Mouse (Mus musculus) hindbrain, embryonic 13.5 days (tissue): Measurements from ENCODE around the gene Rarres1. TPM values are rescaled to one million over a fixed set of nuclear protein-coding genes. Genes with fewer than 3 reads are reported as not detected.

Experiments used
- ATAC-seq: fragments of 200-750 bp; cut with Nextera tagmentation; 2 replicates; pipeline ENCODE4 v1.8.0; 2017; ENCODE audit warnings: moderate TSS enrichment; ENCODE audit not compliant: low FRiP score
- H3K27ac ChIP-seq: fragments of 300-500 bp; sonication (generic); 2 replicates; pipeline ENCODE4 v1.5.1; 2015; ENCODE audit warnings: inconsistent platforms, mild to moderate bottlenecking, moderate library complexity
- H3K27me3 ChIP-seq: fragments of 300-500 bp; sonication (generic); 2 replicates; pipeline ENCODE4 v1.6.1; 2015; ENCODE audit warnings: mild to moderate bottlenecking, inconsistent platforms
- H3K36me3 ChIP-seq: fragments of 300-500 bp; sonication (generic); 2 replicates; pipeline ENCODE4 v1.6.1; 2015; ENCODE audit warnings: mild to moderate bottlenecking, inconsistent platforms
- H3K4me1 ChIP-seq: fragments of 300-500 bp; sonication (generic); replicated peaks from 2 replicates; pipeline ENCODE4 v1.6.1; 2015; ENCODE audit warnings: inconsistent platforms
- H3K4me2 ChIP-seq: fragments of 300-500 bp; sonication (generic); 2 replicates; pipeline ENCODE4 v1.6.1; 2015; ENCODE audit warnings: inconsistent platforms, mild to moderate bottlenecking, moderate library complexity
- H3K4me3 ChIP-seq: fragments of 300-500 bp; sonication (generic); 2 replicates; pipeline ENCODE4 v1.5.1; 2015; ENCODE audit warnings: mild to moderate bottlenecking, inconsistent platforms
- H3K9ac ChIP-seq: fragments of 300-500 bp; sonication (generic); 2 replicates; pipeline ENCODE4 v1.6.1; 2015; ENCODE audit warnings: mild to moderate bottlenecking, inconsistent platforms
- H3K9me3 ChIP-seq: fragments of 300-500 bp; sonication (generic); 2 replicates; pipeline ENCODE4 v1.6.1; 2016; ENCODE audit warnings: inconsistent platforms
- WGBS: fragments of 180-500 bp; shearing (Covaris S2); methylation state at CpG from one replicate; pipeline ENCODE4 v1.1.7; 2015; 5-methylcytosine and 5-hydroxymethylcytosine counted together
- polyA plus RNA-seq: library from polyadenylated mRNA; unstranded; fragments of >200 nt; fragmentation: Nextera tagmentation; extraction: Ambion mirVana; gene quantifications from 2 replicates; pipeline ENCODE4 v1.2.1, GENCODE M21; 2015

Rarres1 gene
- polyA plus RNA-seq, 1 experiment from 2014 or later: 1.3 TPM

DNA sequence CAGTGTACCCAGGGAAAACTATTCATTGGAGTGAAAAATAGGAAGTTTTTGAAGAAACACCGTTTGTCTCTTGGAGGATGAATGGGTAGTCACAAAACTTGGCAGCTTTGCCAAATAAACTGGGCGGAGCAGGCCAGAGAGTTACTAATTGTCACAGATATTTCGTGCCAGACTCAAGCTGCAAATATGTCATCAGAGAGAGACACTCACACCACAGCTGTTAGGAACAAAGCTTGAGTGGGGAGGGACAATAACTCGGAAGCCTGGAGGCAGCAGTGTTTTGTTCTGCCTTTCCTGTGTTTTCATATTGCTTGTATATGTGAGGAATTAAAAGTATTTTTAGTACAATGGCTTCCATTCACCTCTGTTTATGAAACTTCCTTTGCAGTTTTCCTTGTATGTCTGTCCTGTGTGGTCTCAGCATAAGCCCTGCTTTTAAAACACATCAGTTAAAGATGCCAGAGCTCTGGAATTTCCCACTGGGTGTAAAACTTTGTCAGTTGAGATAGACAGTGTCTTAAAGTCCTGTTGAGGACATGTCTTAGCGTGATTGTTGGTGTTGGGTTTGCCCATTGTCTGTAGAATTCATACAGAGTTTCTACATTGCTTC, 64.6 kb downstream of the Rarres1 start:
- ATAC-seq: no peak
- WGBS: 84% methylated on average over 5 of the region's 5 CpGs
- Histone ChIP-seq H3K27ac (no peak overlapping the region), H3K36me3 (peaks cover 76% of the 10 kb centered on the region), H3K9me3 (no peaks in the 10 kb centered on the region), H3K4me2 (no peak overlapping the region), H3K4me3 (no peak overlapping the region), H3K4me1 (no peaks in the 10 kb centered on the region), H3K9ac (no peak overlapping the region), H3K27me3 (no peaks in the 10 kb centered on the region)

DNA sequence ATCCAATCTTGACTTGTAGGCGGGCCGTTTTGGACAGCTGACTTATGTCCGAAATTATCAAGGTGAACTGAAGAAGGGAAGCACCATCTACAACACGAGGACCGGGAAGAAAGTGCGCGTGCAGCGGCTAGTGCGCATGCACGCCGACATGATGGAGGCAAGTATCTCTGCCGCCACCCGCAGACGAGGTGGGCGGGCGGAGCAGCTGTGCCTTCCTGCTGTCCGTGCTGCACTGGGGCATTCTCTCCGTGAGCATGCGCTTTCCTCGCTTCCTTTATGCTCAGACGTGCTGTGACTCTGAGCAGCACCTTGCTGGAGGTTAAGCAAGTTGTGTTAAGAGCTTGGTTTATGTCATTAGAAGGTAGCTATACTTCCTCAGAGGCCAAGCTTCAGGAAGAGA, 65.7 kb downstream of the Rarres1 start:
- no peaks in the 10 kb centered on the region for H3K9me3 ChIP-seq
- ATAC-seq: no peak
- H3K27me3 ChIP-seq: no peaks in the 10 kb centered on the region
- no peak overlapping the region for H3K27ac ChIP-seq
- peaks cover 75% of the 10 kb centered on the region for H3K36me3 ChIP-seq
- H3K9ac ChIP-seq: no peak overlapping the region
- no peak overlapping the region for H3K4me3 ChIP-seq
- no peaks in the 10 kb centered on the region for H3K4me1 ChIP-seq
- H3K4me2 ChIP-seq: no peak overlapping the region
- WGBS: 94% methylated on average over 21 of the region's 21 CpGs

DNA sequence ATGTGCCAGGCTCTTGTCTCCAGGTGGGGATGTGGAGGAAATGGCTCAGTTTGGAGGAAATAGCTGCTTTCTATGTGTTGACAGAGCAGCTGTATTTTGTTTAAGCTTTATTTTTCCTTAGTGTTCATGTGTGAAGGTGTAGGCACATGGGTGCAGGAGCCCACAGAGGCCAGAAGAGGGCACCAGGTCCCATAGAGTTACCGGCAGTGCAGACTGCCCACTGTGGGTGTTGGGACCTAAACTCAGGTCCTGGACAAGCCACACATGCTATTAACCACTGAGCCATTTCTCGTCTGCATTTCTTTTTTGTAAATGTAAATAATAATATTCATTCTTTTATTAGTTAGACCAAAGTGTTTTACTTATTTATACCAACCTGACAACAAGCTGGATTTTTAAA, 68.2 kb downstream of the Rarres1 start:
- WGBS: 96% methylated on average over 2 of the region's 2 CpGs
- no peak overlapping the region for H3K9ac ChIP-seq
- no peaks in the 10 kb centered on the region for H3K27me3 ChIP-seq
- no peaks in the 10 kb centered on the region for H3K9me3 ChIP-seq
- H3K4me2 ChIP-seq: no peak overlapping the region
- peaks cover 72% of the 10 kb centered on the region for H3K36me3 ChIP-seq
- H3K27ac ChIP-seq: no peak overlapping the region
- H3K4me1 ChIP-seq: no peaks in the 10 kb centered on the region
- ATAC-seq: no peak
- no peak overlapping the region for H3K4me3 ChIP-seq

DNA sequence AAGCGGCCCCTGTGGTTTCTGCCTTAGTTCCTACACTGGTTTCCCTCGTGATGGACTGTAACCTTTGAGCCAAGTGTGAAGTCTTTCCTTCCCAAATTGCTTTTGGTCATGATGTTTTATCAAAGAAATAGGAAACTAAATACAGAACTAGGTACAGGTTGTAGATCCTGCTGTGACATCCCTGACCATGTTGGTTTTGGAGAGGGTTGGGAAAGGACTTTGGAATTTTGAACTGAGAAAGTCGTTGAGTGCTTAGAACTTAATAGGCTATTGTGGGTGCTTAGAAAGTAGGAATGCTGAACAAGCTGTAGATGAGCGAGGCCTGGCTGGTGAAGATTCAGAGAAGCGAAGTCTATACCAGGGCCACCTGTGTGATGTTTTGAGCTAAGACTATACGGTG, 81.3 kb downstream of the Rarres1 start:
- Histone ChIP-seq H3K4me2 (no peak overlapping the region), H3K36me3 (peaks cover 67% of the 10 kb centered on the region), H3K27me3 (no peaks in the 10 kb centered on the region), H3K4me1 (peaks cover 10% of the 10 kb centered on the region), H3K9me3 (no peaks in the 10 kb centered on the region), H3K4me3 (no peak overlapping the region), H3K9ac (no peak overlapping the region), H3K27ac (no peak overlapping the region)
- 96% methylated on average over 6 of the region's 6 CpGs for WGBS
- ATAC-seq: no peak

DNA sequence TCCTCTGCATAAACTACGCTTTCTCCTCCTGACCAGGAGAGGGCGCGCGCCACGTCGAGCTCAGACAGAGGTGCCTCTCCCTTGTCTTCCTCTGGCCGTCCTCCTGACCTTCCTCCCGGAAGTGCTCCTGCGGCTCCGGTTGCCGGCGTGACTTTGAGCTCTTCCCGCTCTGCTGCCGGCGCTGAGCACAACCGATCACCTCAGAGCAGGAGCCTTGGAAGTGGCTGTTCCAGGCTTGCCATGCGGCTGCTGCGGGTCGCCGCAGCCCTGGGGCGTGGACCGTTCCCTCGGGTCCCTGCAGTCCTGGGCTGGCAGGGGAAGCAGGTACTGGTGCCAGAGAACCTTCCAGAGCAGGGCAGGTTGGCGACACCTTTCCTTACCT, 85.3 kb downstream of the Rarres1 start, which contains the start of gene Gfm1:
TSS of gene Gfm1 (plus strand) at position 98 of the 382 bp plus-strand sequence.
- peak within 1 kb of the TSS; percentile 90 for H3K4me2 ChIP-seq
- H3K9me3 ChIP-seq: peaks cover 7% of the 10 kb centered on the region; the same call in 1 of the 2 replicates
- H3K36me3 ChIP-seq: peaks cover 31% of the 10 kb centered on the region
- H3K27me3 ChIP-seq: no peaks in the 10 kb centered on the region
- H3K27ac ChIP-seq: no peak within 1 kb of the TSS
- H3K9ac ChIP-seq: peak within 1 kb of the TSS; percentile 92
- ATAC-seq: peak; percentile 98
- WGBS: under 1% methylated on average over 24 of the region's 24 CpGs
- peak within 1 kb of the TSS; percentile 79 for H3K4me3 ChIP-seq
- H3K4me1 ChIP-seq: peaks cover 10% of the 10 kb centered on the region

DNA sequence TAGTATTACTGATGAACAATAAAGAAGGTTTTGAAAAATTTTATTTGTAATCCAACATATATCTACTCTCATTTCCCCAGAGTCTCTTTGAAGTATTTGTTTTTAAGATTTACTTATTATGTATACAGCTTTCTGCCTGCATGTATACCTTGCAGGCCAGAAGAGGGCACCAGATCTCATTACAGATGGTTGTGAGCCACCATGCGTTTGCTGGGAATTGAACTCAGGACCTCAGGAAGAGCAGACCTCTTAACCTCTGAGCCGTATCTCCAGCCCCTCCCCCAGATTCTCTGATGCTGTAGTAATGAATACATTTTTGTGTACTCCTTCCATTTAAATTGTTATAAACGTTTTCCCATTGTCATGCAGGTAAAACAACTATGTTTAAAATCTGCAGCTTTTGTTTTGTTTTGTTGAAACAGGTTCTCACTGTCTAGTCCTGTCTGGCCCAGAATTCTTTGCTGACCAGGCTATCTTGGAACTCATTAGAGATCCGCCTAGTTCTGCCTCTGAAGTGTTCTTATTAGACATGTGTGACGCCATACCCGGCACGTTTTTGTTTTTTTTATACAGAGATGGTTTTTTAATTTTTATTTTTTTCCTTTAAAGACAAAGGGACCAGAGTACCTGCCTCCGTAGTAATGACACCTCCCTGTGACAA, 85.9 kb downstream of the Rarres1 start:
- Histone ChIP-seq H3K27ac (no peak overlapping the region), H3K9me3 (peaks cover 7% of the 10 kb centered on the region; the same call in 1 of the 2 replicates), H3K4me3 (peak overlapping the region; percentile 79), H3K9ac (peak overlapping the region; percentile 92), H3K4me1 (peaks cover 10% of the 10 kb centered on the region), H3K27me3 (no peaks in the 10 kb centered on the region), H3K36me3 (peaks cover 27% of the 10 kb centered on the region), H3K4me2 (peak overlapping the region; percentile 90)
- peak; percentile 89 for ATAC-seq
- 33% methylated on average over 8 of the region's 8 CpGs for WGBS

Other genes starting within 250 kb of the Rarres1 start
- gene Mlf1, start 141.4 kb downstream of the Rarres1 start, polyA plus RNA-seq: 33.1 and 42.8 TPM in 2 replicates
- gene Gm17402, start 140.4 kb downstream of the Rarres1 start, polyA plus RNA-seq: not detected in 2 replicates
- gene Gfm1, start 85.4 kb downstream of the Rarres1 start, polyA plus RNA-seq: 29.4 and 34.1 TPM in 2 replicates
- 165 and 227 TPM in 2 replicates for gene Lxn, start 51.6 kb downstream of the Rarres1 start, polyA plus RNA-seq
- 39.0 and 48.0 TPM in 2 replicates for gene Mfsd1, start 67.2 kb upstream of the Rarres1 start, polyA plus RNA-seq